Mouse (Mus musculus) central nervous system, embryonic 18 days (tissue): ENCODE data around the gene Serpine3. TPM values are rescaled to one million over a fixed set of nuclear protein-coding genes. Genes with fewer than 3 reads are reported as not detected.

ENCODE experiments used
- polyA plus RNA-seq: library from polyadenylated mRNA; depleted of rRNA; stranded (reverse); fragments of >200 nt; gene quantifications from 2 replicates; pipeline ENCODE4 v1.2.3, GENCODE M21; 2012; rRNA removed

Gene Serpine3
- polyA plus RNA-seq: 0.05 TPM in 1 of 2 replicates, not detected in the other

DNA sequence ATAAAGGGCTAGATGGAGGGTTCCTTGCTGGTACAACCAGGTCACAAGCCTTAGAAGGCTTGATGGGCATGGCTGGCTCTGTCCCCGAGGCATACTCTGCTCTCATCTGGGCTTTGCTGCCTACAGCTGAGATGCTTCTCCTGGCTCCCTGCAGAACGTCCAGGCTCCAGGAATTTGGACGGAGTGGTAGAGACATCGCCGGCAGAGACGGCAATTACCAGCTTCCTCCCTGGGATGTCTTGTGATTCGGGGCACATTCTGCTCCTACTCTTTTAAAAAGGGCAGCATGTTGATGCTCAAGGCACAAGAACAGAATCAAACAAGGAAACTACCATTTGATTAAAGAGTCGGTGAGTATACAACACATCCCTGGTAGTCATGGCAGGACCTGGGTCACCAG, at the start of gene Serpine3:
Gene Serpine3 (plus strand): TSS at position 301 of the 400 bp plus-strand sequence.

Other genes with a start within 250 kb of the Serpine3 start
- gene Gucy1b2, start 207.4 kb upstream of the Serpine3 start, polyA plus RNA-seq: 0.76 and 1.00 TPM in 2 replicates
- gene Fam124a, start 107.9 kb upstream of the Serpine3 start, polyA plus RNA-seq: 58.3 and 61.0 TPM in 2 replicates
- not detected in 2 replicates for gene Gm4131, start 96.7 kb upstream of the Serpine3 start, polyA plus RNA-seq
- gene Ints6, start 97.5 kb downstream of the Serpine3 start, polyA plus RNA-seq: 13.1 and 13.5 TPM in 2 replicates
- gene Wdfy2, start 174.0 kb downstream of the Serpine3 start, polyA plus RNA-seq: 10.9 and 11.4 TPM in 2 replicates